Mouse (Mus musculus) neural tube, embryonic 10.5 days (tissue): ENCODE measurements around the gene Apoc3.

Experiments used
- DNase-seq: peaks from one replicate; pipeline ENCODE4 v3.0.0-alpha.2; 2017; ENCODE audit warnings: low spot score; ENCODE audit errors: extremely low spot score

The Apoc3 gene

GRCm38 (mm10) chr9:46196699-46197169 is 38.7 kb downstream of the Apoc3 start:
- no peak for DNase-seq

GRCm38 (mm10) chr9:46194809-46195208 is 40.6 kb downstream of the Apoc3 start:
- no peak for DNase-seq

- no peak for DNase-seq
Observed at GRCm38 (mm10) chr9:46192642-46193041, 42.8 kb downstream of the Apoc3 start.

- DNase-seq, result no peak
Observed at GRCm38 (mm10) chr9:46191644-46192043, 43.8 kb downstream of the Apoc3 start.

- DNase-seq, result no peak
Observed at GRCm38 (mm10) chr9:46191234-46191633, 44.2 kb downstream of the Apoc3 start.

GRCm38 (mm10) chr9:46189381-46189780 is 46.1 kb downstream of the Apoc3 start:
- no peak for DNase-seq

GRCm38 (mm10) chr9:46188956-46189355 is 46.5 kb downstream of the Apoc3 start:
- no peak for DNase-seq

- DNase-seq, result no peak
Observed at GRCm38 (mm10) chr9:46188370-46188769, 47.1 kb downstream of the Apoc3 start.

- no peak for DNase-seq
Observed at GRCm38 (mm10) chr9:46186387-46186786, 49.0 kb downstream of the Apoc3 start.

- DNase-seq, result no peak
Observed at GRCm38 (mm10) chr9:46185191-46185590, 50.2 kb downstream of the Apoc3 start.

GRCm38 (mm10) chr9:46184542-46184941 is 50.9 kb downstream of the Apoc3 start:
- no peak for DNase-seq
